Mouse (Mus musculus): ENCODE results near the gene Flot1. TPM values are rescaled to one million over a fixed set of nuclear protein-coding genes. Genes with fewer than 3 reads are reported as not detected.

The Flot1 gene
- polyA plus RNA-seq, 1 experiment from 2014 or later, result 46.9 TPM

- Histone ChIP-seq H3K4me3 (ENCODE audit: low read depth, low read length) (no peak overlapping the region), H3K27me3 (ENCODE audit: control insufficient read depth, insufficient read depth, low read length) (no peaks in the 10 kb centered on the region), H3K9ac (ENCODE audit: low read length) (no peak overlapping the region), H3K4me2 (no peak overlapping the region), H3K27ac (ENCODE audit: low read depth, low read length) (no peak overlapping the region), H3K36me3 (ENCODE audit: control insufficient read depth, insufficient read depth, low read length) (peaks cover 38% of the 10 kb centered on the region), H3K9me3 (ENCODE audit: control insufficient read depth, low read length) (no peaks in the 10 kb centered on the region), H3K4me1 (ENCODE audit: control insufficient read depth, insufficient read depth, low read length) (no peaks in the 10 kb centered on the region)
- ATAC-seq (ENCODE audit: low FRiP score) (no peak), DNase-seq (ENCODE audit: low spot score, missing footprints) (peak; percentile 45)
- 83% methylated on average over 3 of the region's 3 CpGs for WGBS
These were observed 27.9 kb downstream of the Flot1 start for GRCm38 (mm10) chr17:35850974-35851373.

- no peak overlapping the region for H3K4me2 ChIP-seq
- peaks cover 9% of the 10 kb centered on the region for H3K4me1 ChIP-seq (ENCODE audit: control insufficient read depth, insufficient read depth, low read length)
- DNase-seq (ENCODE audit: low spot score, missing footprints), result peak; percentile 74
- ATAC-seq (ENCODE audit: low FRiP score), result no peak
- H3K36me3 ChIP-seq (ENCODE audit: control insufficient read depth, insufficient read depth, low read length), result peaks cover 10% of the 10 kb centered on the region
- H3K27me3 ChIP-seq (ENCODE audit: control insufficient read depth, insufficient read depth, low read length), result no peaks in the 10 kb centered on the region
- 85% methylated on average over 1 of the region's 1 CpGs for WGBS
- H3K9me3 ChIP-seq (ENCODE audit: control insufficient read depth, low read length), result no peaks in the 10 kb centered on the region
- no peak overlapping the region for H3K4me3 ChIP-seq (ENCODE audit: low read depth, low read length)
- no peak overlapping the region for H3K9ac ChIP-seq (ENCODE audit: low read length)
- no peak overlapping the region for H3K27ac ChIP-seq (ENCODE audit: low read depth, low read length)
These were observed 36.3 kb downstream of the Flot1 start for GRCm38 (mm10) chr17:35859371-35859770.

GRCm38 (mm10) chr17:35859835-35860234 lies 36.8 kb downstream of the Flot1 start:
- H3K9me3 ChIP-seq (ENCODE audit: control insufficient read depth, low read length), result no peaks in the 10 kb centered on the region
- ATAC-seq (ENCODE audit: low FRiP score) (no peak), DNase-seq (ENCODE audit: low spot score, missing footprints) (peak; percentile 81)
- H3K9ac ChIP-seq (ENCODE audit: low read length), result no peak overlapping the region
- peaks cover 11% of the 10 kb centered on the region for H3K4me1 ChIP-seq (ENCODE audit: control insufficient read depth, insufficient read depth, low read length)
- 68% methylated on average over 2 of the region's 2 CpGs for WGBS
- no peak overlapping the region for H3K27ac ChIP-seq (ENCODE audit: low read depth, low read length)
- H3K27me3 ChIP-seq (ENCODE audit: control insufficient read depth, insufficient read depth, low read length), result no peaks in the 10 kb centered on the region
- H3K4me2 ChIP-seq, result no peak overlapping the region
- H3K36me3 ChIP-seq (ENCODE audit: control insufficient read depth, insufficient read depth, low read length), result peaks cover 6% of the 10 kb centered on the region
- no peak overlapping the region for H3K4me3 ChIP-seq (ENCODE audit: low read depth, low read length)

- DNase-seq (ENCODE audit: low spot score, missing footprints), result no peak
- ATAC-seq (ENCODE audit: low FRiP score), result no peak
- 6% methylated on average over 12 of the region's 12 CpGs for WGBS
- H3K4me1 ChIP-seq (ENCODE audit: control insufficient read depth, insufficient read depth, low read length), result peaks cover 14% of the 10 kb centered on the region
- no peaks in the 10 kb centered on the region for H3K9me3 ChIP-seq (ENCODE audit: control insufficient read depth, low read length)
- H3K27me3 ChIP-seq (ENCODE audit: control insufficient read depth, insufficient read depth, low read length), result no peaks in the 10 kb centered on the region
- peak overlapping the region; percentile 69 for H3K4me3 ChIP-seq (ENCODE audit: low read depth, low read length)
- peak overlapping the region; percentile 91 for H3K27ac ChIP-seq (ENCODE audit: low read depth, low read length)
- peak overlapping the region; percentile 66 for H3K4me2 ChIP-seq
- peaks cover 4% of the 10 kb centered on the region for H3K36me3 ChIP-seq (ENCODE audit: control insufficient read depth, insufficient read depth, low read length)
- peak overlapping the region; percentile 86 for H3K9ac ChIP-seq (ENCODE audit: low read length)
These were observed 37.8 kb downstream of the Flot1 start for GRCm38 (mm10) chr17:35860831-35861197.

- WGBS, result under 1% methylated on average over 47 of the region's 47 CpGs
These were observed 38.3 kb downstream of the Flot1 start, which contains the start of gene Nrm for GRCm38 (mm10) chr17:35861198-35861857. Nrm (plus strand) TSS chr17:35861318.

GRCm38 (mm10) chr17:35864832-35865353 lies 41.9 kb downstream of the Flot1 start:
- peak overlapping the region; percentile 99 for H3K27ac ChIP-seq (ENCODE audit: low read depth, low read length)
- H3K4me2 ChIP-seq, result peak overlapping the region; percentile 77
- peak overlapping the region; percentile 61 for H3K4me3 ChIP-seq (ENCODE audit: low read depth, low read length)
- no peaks in the 10 kb centered on the region for H3K27me3 ChIP-seq (ENCODE audit: control insufficient read depth, insufficient read depth, low read length)
- peak overlapping the region; percentile 92 for H3K9ac ChIP-seq (ENCODE audit: low read length)
- no peak for DNase-seq (ENCODE audit: low spot score, missing footprints)
- no peak for ATAC-seq (ENCODE audit: low FRiP score)
- H3K4me1 ChIP-seq (ENCODE audit: control insufficient read depth, insufficient read depth, low read length), result peaks cover 41% of the 10 kb centered on the region
- 22% methylated on average over 10 of the region's 10 CpGs for WGBS
- no peaks in the 10 kb centered on the region for H3K9me3 ChIP-seq (ENCODE audit: control insufficient read depth, low read length)
- no peaks in the 10 kb centered on the region for H3K36me3 ChIP-seq (ENCODE audit: control insufficient read depth, insufficient read depth, low read length)

More at GRCm38 (mm10) chr17:35861198-35861857, 38.3 kb downstream of the Flot1 start, which contains the start of gene Nrm:
- H3K36me3 ChIP-seq (ENCODE audit: control insufficient read depth, insufficient read depth, low read length), result peaks cover 4% of the 10 kb centered on the region
- H3K4me2 ChIP-seq, result peak within 1 kb of the TSS; percentile 66
- ATAC-seq (ENCODE audit: low FRiP score) (peak; percentile 90), DNase-seq (ENCODE audit: low spot score, missing footprints) (peak; percentile 98)
- H3K9me3 ChIP-seq (ENCODE audit: control insufficient read depth, low read length), result no peaks in the 10 kb centered on the region
- no peaks in the 10 kb centered on the region for H3K27me3 ChIP-seq (ENCODE audit: control insufficient read depth, insufficient read depth, low read length)
- peak within 1 kb of the TSS; percentile 86 for H3K9ac ChIP-seq (ENCODE audit: low read length)
- H3K27ac ChIP-seq (ENCODE audit: low read depth, low read length), result peak within 1 kb of the TSS; percentile 91
- peaks cover 14% of the 10 kb centered on the region for H3K4me1 ChIP-seq (ENCODE audit: control insufficient read depth, insufficient read depth, low read length)
- peak within 1 kb of the TSS; percentile 69 for H3K4me3 ChIP-seq (ENCODE audit: low read depth, low read length)

GRCm38 (mm10) chr17:35865481-35866280 lies 42.7 kb downstream of the Flot1 start, which contains the start of gene Ppp1r18:
Ppp1r18 (plus strand) TSS chr17:35865593.
- Histone ChIP-seq H3K9ac (ENCODE audit: low read length) (peak within 1 kb of the TSS; percentile 92), H3K27me3 (ENCODE audit: control insufficient read depth, insufficient read depth, low read length) (no peaks in the 10 kb centered on the region), H3K4me2 (peak within 1 kb of the TSS; percentile 77), H3K36me3 (ENCODE audit: control insufficient read depth, insufficient read depth, low read length) (peaks cover 3% of the 10 kb centered on the region; the same call in 1 of the 2 replicates), H3K27ac (ENCODE audit: low read depth, low read length) (peak within 1 kb of the TSS; percentile 99), H3K9me3 (ENCODE audit: control insufficient read depth, low read length) (no peaks in the 10 kb centered on the region), H3K4me3 (ENCODE audit: low read depth, low read length) (peak within 1 kb of the TSS; percentile 61), H3K4me1 (ENCODE audit: control insufficient read depth, insufficient read depth, low read length) (peaks cover 40% of the 10 kb centered on the region)
- peak; percentile 81 for ATAC-seq (ENCODE audit: low FRiP score)
- under 1% methylated on average over 46 of the region's 48 CpGs for WGBS
- peak; percentile 98 for DNase-seq (ENCODE audit: low spot score, missing footprints)

GRCm38 (mm10) chr17:35866281-35866831 lies 43.3 kb downstream of the Flot1 start:
- Histone ChIP-seq H3K4me1 (ENCODE audit: control insufficient read depth, insufficient read depth, low read length) (peaks cover 38% of the 10 kb centered on the region), H3K36me3 (ENCODE audit: control insufficient read depth, insufficient read depth, low read length) (peaks cover 10% of the 10 kb centered on the region), H3K4me3 (ENCODE audit: low read depth, low read length) (peak overlapping the region; percentile 61), H3K4me2 (peak overlapping the region; percentile 77), H3K9me3 (ENCODE audit: control insufficient read depth, low read length) (peaks cover 5% of the 10 kb centered on the region), H3K9ac (ENCODE audit: low read length) (peak overlapping the region; percentile 92), H3K27me3 (ENCODE audit: control insufficient read depth, insufficient read depth, low read length) (no peaks in the 10 kb centered on the region), H3K27ac (ENCODE audit: low read depth, low read length) (peak overlapping the region; percentile 99)
- 0% methylated on average over 38 of the region's 38 CpGs for WGBS
- ATAC-seq (ENCODE audit: low FRiP score) (peak; percentile 54), DNase-seq (ENCODE audit: low spot score, missing footprints) (peak; percentile 96)
